Mouse (Mus musculus): ENCODE results near the gene 2310061N02Rik. TPM values are rescaled to one million over a fixed set of nuclear protein-coding genes. Genes with fewer than 3 reads are reported as not detected.
A peak's percentile ranks its signal among the peaks of the same experiment; 100 is the strongest.

The 2310061N02Rik gene
- total and polyA plus RNA-seq, 2 experiments from 2014 or later, result not detected

DNA sequence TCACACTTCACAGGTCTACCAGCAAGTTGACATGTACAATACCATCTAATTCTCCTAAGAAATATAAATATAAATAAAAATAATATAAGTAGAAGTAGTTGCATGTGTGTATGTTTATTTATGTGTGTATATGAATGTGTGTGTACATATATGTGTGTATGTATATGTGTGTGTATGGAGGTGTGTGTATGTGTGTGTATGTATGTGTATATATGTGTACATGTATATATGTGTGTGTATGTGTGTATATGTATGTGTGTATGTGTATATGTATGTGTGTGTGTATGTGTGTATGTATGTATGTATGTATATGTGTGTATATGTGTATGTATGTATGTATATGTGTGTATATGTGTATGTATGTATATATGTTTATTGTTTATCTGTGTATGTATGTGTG, 8.8 kb upstream of the 2310061N02Rik start:
- no peak for ATAC-seq
- TF ChIP-seq CTCF (IDR thresholded peaks at IDR 0.05; ENCODE audit: low read depth), result no peak
- H3K36me3 ChIP-seq (ENCODE audit: insufficient read depth), result no peaks in the 10 kb centered on the region

DNA sequence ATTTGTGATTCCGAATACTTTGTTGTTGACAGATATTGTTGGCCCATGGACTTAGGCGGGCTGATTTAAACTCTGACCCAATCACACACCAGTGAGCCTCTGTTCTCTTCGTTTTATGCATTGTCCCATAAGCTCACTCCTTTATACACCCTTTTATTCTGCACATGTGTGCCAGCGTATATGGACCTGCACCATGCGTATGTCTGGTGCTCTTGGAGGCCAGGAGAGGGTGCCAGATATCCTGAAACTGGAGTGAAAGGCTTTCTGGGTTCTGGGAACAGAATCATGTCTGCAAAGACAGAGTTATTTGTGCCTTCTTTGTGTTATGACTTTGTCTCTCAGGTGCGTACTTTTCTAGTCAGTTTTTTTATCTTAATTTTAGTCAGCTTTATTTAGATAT, 3.5 kb upstream of the 2310061N02Rik start:
- no peak overlapping the region for H3K4me2 ChIP-seq (ENCODE audit: low read depth)
- no peaks in the 10 kb centered on the region for H3K9me3 ChIP-seq (ENCODE audit: low read length)
- no peak overlapping the region for H3K27ac ChIP-seq (ENCODE audit: low read depth, low read length)
- no peak overlapping the region for H3K4me3 ChIP-seq (ENCODE audit: low read depth, low read length)
- ATAC-seq (no peak), DNase-seq (no peak)
- H3K36me3 ChIP-seq (ENCODE audit: insufficient read depth), result no peaks in the 10 kb centered on the region
- H3K4me1 ChIP-seq (ENCODE audit: insufficient read depth), result no peaks in the 10 kb centered on the region
- H3K27me3 ChIP-seq (ENCODE audit: insufficient read depth, low read length), result no peaks in the 10 kb centered on the region
- WGBS, result 83% methylated on average over 6 of the region's 6 CpGs
- H3K9ac ChIP-seq, result no peak overlapping the region
- TF ChIP-seq CTCF (IDR thresholded peaks at IDR 0.05; ENCODE audit: low read depth), result no peak

More for the DNA sequence above, 8.8 kb upstream of the 2310061N02Rik start:
- Histone ChIP-seq H3K9ac (no peak overlapping the region), H3K4me2 (ENCODE audit: low read depth) (no peak overlapping the region), H3K27me3 (ENCODE audit: insufficient read depth, low read length) (no peaks in the 10 kb centered on the region), H3K9me3 (ENCODE audit: low read length) (no peaks in the 10 kb centered on the region), H3K4me3 (ENCODE audit: low read depth, low read length) (no peak overlapping the region), H3K4me1 (ENCODE audit: insufficient read depth) (no peaks in the 10 kb centered on the region), H3K27ac (ENCODE audit: low read depth, low read length) (no peak overlapping the region)
- DNase-seq, result no peak

DNA sequence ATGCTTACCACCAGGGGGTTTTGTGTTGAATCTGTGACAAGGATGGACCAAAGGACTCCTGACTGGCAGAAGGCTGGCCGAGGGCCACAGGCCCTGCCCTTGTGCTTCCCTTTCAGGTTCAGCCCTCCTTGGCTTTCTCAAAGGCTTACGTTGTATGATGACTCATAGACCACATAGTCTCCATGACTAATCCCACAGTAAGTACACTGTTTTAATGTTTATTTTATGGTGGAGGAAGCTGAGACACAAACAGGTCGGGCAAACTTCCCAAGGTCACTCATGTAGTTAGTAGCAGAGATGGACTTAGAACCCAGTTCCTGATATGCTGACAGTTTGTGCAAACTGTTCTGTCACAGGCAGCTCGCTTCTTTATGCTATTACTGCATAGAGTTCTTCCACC, 3.0 kb upstream of the 2310061N02Rik start:
- Histone ChIP-seq H3K9me3 (ENCODE audit: low read length) (no peaks in the 10 kb centered on the region), H3K4me1 (ENCODE audit: insufficient read depth) (no peaks in the 10 kb centered on the region), H3K27me3 (ENCODE audit: insufficient read depth, low read length) (no peaks in the 10 kb centered on the region), H3K9ac (no peak overlapping the region), H3K36me3 (ENCODE audit: insufficient read depth) (no peaks in the 10 kb centered on the region), H3K27ac (ENCODE audit: low read depth, low read length) (no peak overlapping the region), H3K4me2 (ENCODE audit: low read depth) (no peak overlapping the region), H3K4me3 (ENCODE audit: low read depth, low read length) (no peak overlapping the region)
- 73% methylated on average over 4 of the region's 4 CpGs for WGBS
- no peak for TF ChIP-seq CTCF (IDR thresholded peaks at IDR 0.05; ENCODE audit: low read depth)
- DNase-seq (no peak), ATAC-seq (no peak)

DNA sequence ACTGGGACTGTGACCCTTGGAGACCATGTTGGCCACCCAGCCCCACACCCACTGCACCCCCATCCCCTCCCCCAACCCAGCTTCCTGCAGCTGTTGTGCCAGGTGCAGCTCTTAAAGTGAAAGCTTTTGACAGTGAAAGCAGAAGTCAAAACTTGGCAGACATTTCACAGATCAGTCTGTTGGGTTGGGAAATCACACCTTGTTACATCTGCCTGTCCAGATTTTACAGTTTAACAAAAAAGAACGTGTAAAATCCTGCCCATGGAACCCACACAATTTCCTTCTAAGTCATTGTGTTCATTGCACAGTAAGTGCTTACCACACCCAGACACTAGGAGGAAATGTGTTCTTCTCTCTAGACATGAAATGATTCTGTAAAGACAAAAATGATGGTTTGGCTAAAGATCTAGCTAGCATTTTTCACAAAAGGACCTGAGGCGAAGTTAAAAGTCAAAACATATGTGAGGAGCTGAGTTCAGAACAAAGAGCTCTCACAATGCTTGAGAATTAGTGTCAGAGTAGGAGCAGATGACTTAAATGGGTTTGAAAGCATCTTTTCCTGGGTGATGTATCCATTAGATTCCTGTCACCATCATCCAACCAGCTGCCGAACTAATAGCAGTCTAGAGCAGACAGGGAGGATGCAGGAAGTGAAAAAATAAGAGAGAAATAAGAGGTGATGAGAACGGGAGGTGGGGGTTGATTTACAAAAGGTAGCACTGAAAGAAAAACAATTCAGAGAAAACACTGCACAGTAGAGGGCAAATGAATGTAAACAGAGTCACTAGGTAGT, 6.5 kb downstream of the 2310061N02Rik start:
- no peak overlapping the region for H3K27ac ChIP-seq (ENCODE audit: low read depth, low read length)
- no peaks in the 10 kb centered on the region for H3K9me3 ChIP-seq (ENCODE audit: low read length)
- no peak overlapping the region for H3K4me2 ChIP-seq (ENCODE audit: low read depth)
- DNase-seq, result peak; percentile 13
- no peaks in the 10 kb centered on the region for H3K4me1 ChIP-seq (ENCODE audit: insufficient read depth)
- 41% methylated on average over 4 of the region's 4 CpGs for WGBS
- no peaks in the 10 kb centered on the region for H3K36me3 ChIP-seq (ENCODE audit: insufficient read depth)
- no peak overlapping the region for H3K9ac ChIP-seq
- no peak overlapping the region for H3K4me3 ChIP-seq (ENCODE audit: low read depth, low read length)
- ATAC-seq, result peak; percentile 81
- no peak for TF ChIP-seq CTCF (IDR thresholded peaks at IDR 0.05; ENCODE audit: low read depth)
- no peaks in the 10 kb centered on the region for H3K27me3 ChIP-seq (ENCODE audit: insufficient read depth, low read length)

DNA sequence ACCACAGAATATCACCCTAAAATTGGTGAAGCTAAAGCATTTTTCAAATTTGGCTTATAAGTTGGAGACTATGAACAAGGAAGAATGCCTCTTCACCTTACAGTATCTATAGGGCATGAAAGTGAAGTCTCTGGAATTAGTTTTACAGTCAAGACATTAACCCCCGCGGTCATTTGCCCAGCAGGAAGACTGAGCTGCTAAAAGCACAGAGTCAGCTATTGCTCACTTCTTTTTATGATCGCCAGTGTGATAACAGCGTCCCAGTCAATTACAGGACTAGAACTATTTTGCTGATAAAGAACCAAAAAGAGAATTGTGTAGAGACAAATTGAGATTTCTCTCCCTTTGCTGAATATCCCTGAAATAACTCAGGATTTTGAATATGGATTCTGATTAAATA, 11.5 kb downstream of the 2310061N02Rik start:
- Histone ChIP-seq H3K27me3 (ENCODE audit: insufficient read depth, low read length) (no peaks in the 10 kb centered on the region), H3K9me3 (ENCODE audit: low read length) (no peaks in the 10 kb centered on the region), H3K4me1 (ENCODE audit: insufficient read depth) (no peaks in the 10 kb centered on the region), H3K4me2 (ENCODE audit: low read depth) (no peak overlapping the region), H3K27ac (ENCODE audit: low read depth, low read length) (no peak overlapping the region), H3K9ac (no peak overlapping the region), H3K36me3 (ENCODE audit: insufficient read depth) (no peaks in the 10 kb centered on the region), H3K4me3 (ENCODE audit: low read depth, low read length) (no peak overlapping the region)
- DNase-seq, result no peak
- ATAC-seq, result no peak
- 87% methylated on average over 4 of the region's 4 CpGs for WGBS
- no peak for TF ChIP-seq CTCF (IDR thresholded peaks at IDR 0.05; ENCODE audit: low read depth)

DNA sequence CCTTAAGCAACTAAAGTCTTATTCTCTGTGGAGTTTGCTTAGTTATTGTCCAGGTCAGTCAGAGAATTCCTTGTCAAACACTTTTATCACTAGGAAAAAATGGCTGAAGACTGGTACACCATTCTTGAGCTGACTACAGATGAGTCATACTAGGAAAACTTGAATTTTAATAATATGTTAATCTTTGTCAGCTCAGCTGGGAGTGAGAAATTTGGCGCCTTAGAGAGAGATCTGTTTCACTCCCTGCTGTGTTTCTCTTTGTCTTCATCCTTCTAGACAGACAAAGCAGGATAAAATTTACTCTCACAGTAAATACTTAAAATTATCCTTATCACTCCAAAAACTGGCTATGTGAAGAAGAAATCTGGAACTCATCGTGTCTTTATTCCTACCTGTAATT, 26.5 kb downstream of the 2310061N02Rik start:
- WGBS, result 14% methylated on average over 2 of the region's 2 CpGs
- Histone ChIP-seq H3K9me3 (ENCODE audit: low read length) (no peaks in the 10 kb centered on the region), H3K9ac (no peak overlapping the region), H3K27me3 (ENCODE audit: insufficient read depth, low read length) (no peaks in the 10 kb centered on the region), H3K27ac (ENCODE audit: low read depth, low read length) (peak overlapping the region; percentile 51; the same call in 1 of the 2 replicates), H3K4me1 (ENCODE audit: insufficient read depth) (no peaks in the 10 kb centered on the region), H3K4me2 (ENCODE audit: low read depth) (no peak overlapping the region), H3K4me3 (ENCODE audit: low read depth, low read length) (no peak overlapping the region), H3K36me3 (ENCODE audit: insufficient read depth) (no peaks in the 10 kb centered on the region)
- DNase-seq (peak; percentile 59), ATAC-seq (peak; percentile 91)
- TF ChIP-seq CTCF (IDR thresholded peaks at IDR 0.05; ENCODE audit: low read depth), result no peak

DNA sequence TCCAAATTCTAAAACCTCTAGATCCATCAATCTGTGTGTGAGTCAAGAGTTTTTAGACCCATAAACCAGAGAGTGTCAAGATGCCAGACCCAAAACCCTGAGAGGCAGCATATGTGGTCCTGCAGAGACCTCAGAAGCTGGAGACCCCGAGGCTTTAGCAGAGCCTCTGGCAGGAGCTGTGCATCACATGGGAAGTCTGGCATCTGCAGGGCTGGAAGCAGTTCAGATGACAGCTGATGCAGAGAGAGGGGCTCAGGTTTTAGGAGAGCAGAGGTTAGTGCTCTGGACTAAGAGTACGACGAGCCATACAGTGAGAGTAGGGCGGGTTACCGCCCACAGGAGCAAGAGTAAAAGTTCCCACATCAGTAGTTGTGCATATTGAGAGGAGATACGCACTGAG, 28.7 kb downstream of the 2310061N02Rik start:
- no peak for ATAC-seq
- Histone ChIP-seq H3K9me3 (ENCODE audit: low read length) (no peaks in the 10 kb centered on the region), H3K27me3 (ENCODE audit: insufficient read depth, low read length) (no peaks in the 10 kb centered on the region), H3K36me3 (ENCODE audit: insufficient read depth) (no peaks in the 10 kb centered on the region), H3K4me2 (ENCODE audit: low read depth) (no peak overlapping the region), H3K9ac (no peak overlapping the region), H3K27ac (ENCODE audit: low read depth, low read length) (no peak overlapping the region), H3K4me1 (ENCODE audit: insufficient read depth) (no peaks in the 10 kb centered on the region), H3K4me3 (ENCODE audit: low read depth, low read length) (no peak overlapping the region)
- WGBS, result 84% methylated on average over 6 of the region's 6 CpGs
- DNase-seq, result no peak
- TF ChIP-seq CTCF (IDR thresholded peaks at IDR 0.05; ENCODE audit: low read depth), result no peak
